Mouse (Mus musculus): ENCODE results near the gene Ufm1. TPM values are rescaled to one million over a fixed set of nuclear protein-coding genes. Genes with fewer than 3 reads are reported as not detected.
A peak's percentile ranks its signal among the peaks of the same experiment; 100 is the strongest.

Ufm1 gene
- polyA plus RNA-seq (2015; fragmentation: Nextera tagmentation; extraction: Ambion mirVana): 96.3 and 98.0 TPM in 2 replicates

GRCm38 (mm10) chr3:53863383-53864220, at the start of gene Ufm1:
Gene Ufm1 (minus strand): TSS chr3:53863830.
- Histone ChIP-seq H3K27ac (ENCODE audit: low read length) (peak within 1 kb of the TSS; percentile 56; the same call in 1 of the 2 replicates), H3K4me1 (ENCODE audit: insufficient read depth, low read length) (peaks cover 10% of the 10 kb centered on the region), H3K9ac (replicated peaks; ENCODE audit: low read length) (peak within 1 kb of the TSS; percentile 87), H3K9me3 (ENCODE audit: low read length) (no peaks in the 10 kb centered on the region), H3K4me3 (ENCODE audit: low read length) (peak within 1 kb of the TSS; percentile 95), H3K36me3 (ENCODE audit: insufficient read depth, low read length) (peaks cover 23% of the 10 kb centered on the region), H3K27me3 (ENCODE audit: insufficient read depth, low read length) (no peaks in the 10 kb centered on the region), H3K4me2 (replicated peaks; ENCODE audit: low read depth, low read length) (peak within 1 kb of the TSS; percentile 81)
- ATAC-seq (ENCODE audit: low FRiP score, low TSS enrichment): peak; percentile 100
- WGBS: under 1% methylated on average over 58 of the region's 58 CpGs

GRCm38 (mm10) chr3:53890619-53891540, 27.2 kb upstream of the Ufm1 start:
- H3K9ac ChIP-seq (replicated peaks; ENCODE audit: low read length): no peak overlapping the region
- no peak overlapping the region for H3K4me3 ChIP-seq (ENCODE audit: low read length)
- H3K4me2 ChIP-seq (replicated peaks; ENCODE audit: low read depth, low read length): no peak overlapping the region
- no peaks in the 10 kb centered on the region for H3K4me1 ChIP-seq (ENCODE audit: insufficient read depth, low read length)
- WGBS: 88% methylated on average over 12 of the region's 12 CpGs
- no peaks in the 10 kb centered on the region for H3K27me3 ChIP-seq (ENCODE audit: insufficient read depth, low read length)
- peaks cover 10% of the 10 kb centered on the region; the same call in 1 of the 2 replicates for H3K9me3 ChIP-seq (ENCODE audit: low read length)
- ATAC-seq (ENCODE audit: low FRiP score, low TSS enrichment): no peak
- H3K36me3 ChIP-seq (ENCODE audit: insufficient read depth, low read length): no peaks in the 10 kb centered on the region
- H3K27ac ChIP-seq (ENCODE audit: low read length): no peak overlapping the region

- Histone ChIP-seq H3K27ac (ENCODE audit: low read length) (no peak overlapping the region), H3K27me3 (ENCODE audit: insufficient read depth, low read length) (no peaks in the 10 kb centered on the region), H3K4me1 (ENCODE audit: insufficient read depth, low read length) (peaks cover 7% of the 10 kb centered on the region; the same call in 1 of the 2 replicates), H3K4me2 (replicated peaks; ENCODE audit: low read depth, low read length) (no peak overlapping the region), H3K9ac (replicated peaks; ENCODE audit: low read length) (no peak overlapping the region), H3K9me3 (ENCODE audit: low read length) (no peaks in the 10 kb centered on the region), H3K4me3 (ENCODE audit: low read length) (no peak overlapping the region), H3K36me3 (ENCODE audit: insufficient read depth, low read length) (no peaks in the 10 kb centered on the region)
- no peak for ATAC-seq (ENCODE audit: low FRiP score, low TSS enrichment)
- WGBS: 96% methylated on average over 1 of the region's 1 CpGs
Observed at GRCm38 (mm10) chr3:53871596-53871995, 8.0 kb upstream of the Ufm1 start.

- Histone ChIP-seq H3K4me1 (ENCODE audit: insufficient read depth, low read length) (peaks cover 7% of the 10 kb centered on the region; the same call in 1 of the 2 replicates), H3K4me3 (ENCODE audit: low read length) (no peak overlapping the region), H3K27me3 (ENCODE audit: insufficient read depth, low read length) (no peaks in the 10 kb centered on the region), H3K36me3 (ENCODE audit: insufficient read depth, low read length) (no peaks in the 10 kb centered on the region), H3K4me2 (replicated peaks; ENCODE audit: low read depth, low read length) (no peak overlapping the region), H3K9me3 (ENCODE audit: low read length) (no peaks in the 10 kb centered on the region), H3K27ac (ENCODE audit: low read length) (no peak overlapping the region), H3K9ac (replicated peaks; ENCODE audit: low read length) (no peak overlapping the region)
- WGBS: 81% methylated on average over 6 of the region's 6 CpGs
- no peak for ATAC-seq (ENCODE audit: low FRiP score, low TSS enrichment)
Observed at GRCm38 (mm10) chr3:53870482-53870881, 6.9 kb upstream of the Ufm1 start.

DNA sequence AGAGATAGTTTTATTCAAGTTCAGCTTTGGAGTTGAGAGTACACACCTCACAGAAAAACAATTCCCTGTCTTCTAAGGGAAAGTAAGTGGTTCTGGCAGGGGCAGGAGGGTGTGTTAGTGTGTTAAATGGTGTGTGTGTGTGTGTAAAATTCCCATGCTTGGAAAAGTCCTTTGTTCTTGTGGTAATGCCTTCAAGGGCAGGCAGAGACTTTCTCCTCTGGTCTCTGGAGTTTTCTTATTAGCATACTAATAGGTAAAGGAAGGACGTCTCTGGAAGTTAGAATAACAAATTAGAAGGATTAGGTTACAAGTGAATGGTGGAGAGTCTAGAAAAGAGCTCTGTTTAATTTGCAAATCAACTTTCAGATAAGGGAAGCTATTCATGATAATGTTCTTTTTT, 5.6 kb upstream of the Ufm1 start:
- no peaks in the 10 kb centered on the region for H3K36me3 ChIP-seq (ENCODE audit: insufficient read depth, low read length)
- WGBS: 11% methylated on average over 1 of the region's 1 CpGs
- H3K27ac ChIP-seq (ENCODE audit: low read length): peak overlapping the region; percentile 87
- ATAC-seq (ENCODE audit: low FRiP score, low TSS enrichment): peak; percentile 23; the same call in 1 of the 2 replicates
- H3K27me3 ChIP-seq (ENCODE audit: insufficient read depth, low read length): no peaks in the 10 kb centered on the region
- no peak overlapping the region for H3K4me3 ChIP-seq (ENCODE audit: low read length)
- no peaks in the 10 kb centered on the region for H3K9me3 ChIP-seq (ENCODE audit: low read length)
- peaks cover 7% of the 10 kb centered on the region; the same call in 1 of the 2 replicates for H3K4me1 ChIP-seq (ENCODE audit: insufficient read depth, low read length)
- no peak overlapping the region for H3K9ac ChIP-seq (replicated peaks; ENCODE audit: low read length)
- no peak overlapping the region for H3K4me2 ChIP-seq (replicated peaks; ENCODE audit: low read depth, low read length)

DNA sequence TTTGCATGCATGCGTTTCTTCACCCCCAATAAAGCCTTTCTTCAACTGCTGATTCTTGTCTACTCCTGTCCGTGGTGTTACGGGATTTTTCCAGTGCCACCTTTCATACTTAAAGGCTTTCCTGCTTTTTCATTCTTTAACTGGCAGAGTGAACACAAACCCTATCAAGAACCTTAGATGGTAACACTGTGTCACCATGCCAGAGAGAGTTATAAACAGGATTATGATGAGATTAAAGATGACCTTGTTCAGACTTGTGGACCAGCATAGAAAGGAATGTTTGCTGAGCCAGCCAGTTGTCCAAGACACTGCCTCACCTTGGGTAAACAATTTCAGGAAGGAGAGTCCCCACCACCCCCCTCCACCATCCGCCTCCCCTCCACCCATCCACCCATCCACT, 4.6 kb upstream of the Ufm1 start:
- Histone ChIP-seq H3K4me3 (ENCODE audit: low read length) (no peak overlapping the region), H3K4me2 (replicated peaks; ENCODE audit: low read depth, low read length) (no peak overlapping the region), H3K9me3 (ENCODE audit: low read length) (no peaks in the 10 kb centered on the region), H3K4me1 (ENCODE audit: insufficient read depth, low read length) (peaks cover 7% of the 10 kb centered on the region; the same call in 1 of the 2 replicates), H3K36me3 (ENCODE audit: insufficient read depth, low read length) (no peaks in the 10 kb centered on the region), H3K27ac (ENCODE audit: low read length) (no peak overlapping the region), H3K9ac (replicated peaks; ENCODE audit: low read length) (no peak overlapping the region), H3K27me3 (ENCODE audit: insufficient read depth, low read length) (no peaks in the 10 kb centered on the region)
- ATAC-seq (ENCODE audit: low FRiP score, low TSS enrichment): no peak
- 60% methylated on average over 4 of the region's 4 CpGs for WGBS

- 86% methylated on average over 3 of the region's 3 CpGs for WGBS
- H3K9me3 ChIP-seq (ENCODE audit: low read length): no peaks in the 10 kb centered on the region
- peaks cover 29% of the 10 kb centered on the region for H3K36me3 ChIP-seq (ENCODE audit: insufficient read depth, low read length)
- H3K4me3 ChIP-seq (ENCODE audit: low read length): no peak overlapping the region
- H3K4me1 ChIP-seq (ENCODE audit: insufficient read depth, low read length): no peaks in the 10 kb centered on the region
- H3K9ac ChIP-seq (replicated peaks; ENCODE audit: low read length): no peak overlapping the region
- H3K27me3 ChIP-seq (ENCODE audit: insufficient read depth, low read length): no peaks in the 10 kb centered on the region
- H3K27ac ChIP-seq (ENCODE audit: low read length): no peak overlapping the region
- no peak for ATAC-seq (ENCODE audit: low FRiP score, low TSS enrichment)
- H3K4me2 ChIP-seq (replicated peaks; ENCODE audit: low read depth, low read length): no peak overlapping the region
Observed at GRCm38 (mm10) chr3:53854831-53855230, 8.8 kb downstream of the Ufm1 start.

GRCm38 (mm10) chr3:53854261-53854660, 9.4 kb downstream of the Ufm1 start:
- peaks cover 23% of the 10 kb centered on the region; the same call in 1 of the 2 replicates for H3K36me3 ChIP-seq (ENCODE audit: insufficient read depth, low read length)
- H3K27ac ChIP-seq (ENCODE audit: low read length): no peak overlapping the region
- WGBS: 86% methylated on average over 4 of the region's 4 CpGs
- no peak overlapping the region for H3K4me2 ChIP-seq (replicated peaks; ENCODE audit: low read depth, low read length)
- H3K9me3 ChIP-seq (ENCODE audit: low read length): no peaks in the 10 kb centered on the region
- no peaks in the 10 kb centered on the region for H3K27me3 ChIP-seq (ENCODE audit: insufficient read depth, low read length)
- ATAC-seq (ENCODE audit: low FRiP score, low TSS enrichment): no peak
- H3K4me1 ChIP-seq (ENCODE audit: insufficient read depth, low read length): no peaks in the 10 kb centered on the region
- no peak overlapping the region for H3K4me3 ChIP-seq (ENCODE audit: low read length)
- no peak overlapping the region for H3K9ac ChIP-seq (replicated peaks; ENCODE audit: low read length)

DNA sequence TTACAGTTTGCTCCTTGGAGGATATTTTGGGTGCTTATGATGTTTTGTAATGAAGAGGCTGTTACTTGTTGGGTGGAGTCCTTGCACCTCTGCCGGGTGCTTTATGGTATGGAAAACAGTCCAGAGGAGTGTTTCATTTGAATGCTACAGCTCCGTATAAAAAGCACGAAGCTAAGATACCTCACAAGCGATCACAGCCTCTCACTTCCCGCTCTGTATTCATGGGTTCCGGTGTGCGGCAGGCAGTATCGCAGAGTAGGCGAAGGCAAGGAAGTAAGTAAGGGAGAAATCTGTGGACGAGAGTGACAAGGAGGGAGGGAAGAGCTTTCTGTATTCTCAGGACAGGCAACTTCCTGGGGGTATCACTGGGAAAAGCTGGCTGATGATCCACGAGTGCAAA, 15.4 kb downstream of the Ufm1 start:
- 75% methylated on average over 11 of the region's 11 CpGs for WGBS
- Histone ChIP-seq H3K4me1 (ENCODE audit: insufficient read depth, low read length) (no peaks in the 10 kb centered on the region), H3K9ac (replicated peaks; ENCODE audit: low read length) (no peak overlapping the region), H3K4me2 (replicated peaks; ENCODE audit: low read depth, low read length) (no peak overlapping the region), H3K27ac (ENCODE audit: low read length) (no peak overlapping the region), H3K27me3 (ENCODE audit: insufficient read depth, low read length) (no peaks in the 10 kb centered on the region), H3K9me3 (ENCODE audit: low read length) (no peaks in the 10 kb centered on the region), H3K36me3 (ENCODE audit: insufficient read depth, low read length) (no peaks in the 10 kb centered on the region), H3K4me3 (ENCODE audit: low read length) (no peak overlapping the region)
- no peak for ATAC-seq (ENCODE audit: low FRiP score, low TSS enrichment)
